ENCODE assay signal across 8 mouse cellular contexts in genomic region chr7:67646131-67646530, GRCm38 (mm10). TPM values are rescaled to one million over a fixed set of nuclear protein-coding genes. Genes with fewer than 3 reads are reported as not detected.
A peak's percentile ranks its signal among the peaks of the same experiment; 100 is the strongest.
DNase-seq lines count a peak whose midpoint lies in the region; ATAC-seq and TF ChIP-seq lines count a peak whose summit lies in the region.

No protein-coding gene starts in this region.

- H3K36me3 ChIP-seq in testis, adult 2 months (ENCODE audit: control insufficient read depth, insufficient read depth, low read length) = no peaks in the 10 kb centered on the region; the same call in 1 of the 2 replicates
- no peaks in the 10 kb centered on the region for H3K36me3 ChIP-seq in limb, embryonic 15.5 days
- H3K36me3 ChIP-seq in stomach, postnatal 0 days (ENCODE audit: control insufficient read depth, insufficient read depth, low read length) = no peaks in the 10 kb centered on the region

- no peak for ATAC-seq in limb, embryonic 15.5 days (ENCODE audit: insufficient number of reproducible peaks, low FRiP score, low TSS enrichment, low read depth)
- ATAC-seq in stomach, postnatal 0 days (ENCODE audit: low FRiP score, low TSS enrichment) = no peak

- no peak for DNase-seq in gastrocnemius, adult 2 months
- DNase-seq in gastrocnemius, postnatal 10 days = no peak
- DNase-seq in testis, postnatal 10 days (ENCODE audit: low spot score) = no peak
- DNase-seq in stomach, postnatal 0 days (ENCODE audit: low spot score) = no peak
- no peak for DNase-seq in ovary, postnatal 10 days (ENCODE audit: low spot score)
- no peak for DNase-seq in gastrocnemius, postnatal 36 days

- no peak for TF ChIP-seq EP300 in stomach, postnatal 0 days (optimal IDR thresholded peaks at IDR 0.05)

- H3K4me3 ChIP-seq in gastrocnemius, adult 2 months = peak overlapping the region; percentile 95
- H3K4me3 ChIP-seq in testis, adult 2 months (ENCODE audit: control insufficient read depth, low read depth, low read length) = peak overlapping the region; percentile 98
- peak overlapping the region; percentile 73 for H3K4me3 ChIP-seq in limb, embryonic 15.5 days
- peak overlapping the region; percentile 74 for H3K4me3 ChIP-seq in stomach, postnatal 0 days (ENCODE audit: low read depth, low read length)

- WGBS in limb, embryonic 15.5 days = 7% methylated on average over 6 of the region's 6 CpGs
- 5% methylated on average over 6 of the region's 6 CpGs for WGBS in stomach, postnatal 0 days

- no peak for TF ChIP-seq CTCF in gastrocnemius, adult 2 months (IDR thresholded peaks at IDR 0.05)
- TF ChIP-seq CTCF in testis, adult 2 months (IDR thresholded peaks at IDR 0.05; ENCODE audit: control insufficient read depth, insufficient read depth, insufficient replicate concordance, low read depth, low read length) = no peak
- no peak for TF ChIP-seq CTCF in stomach, postnatal 0 days (IDR thresholded peaks at IDR 0.05; ENCODE audit: low read depth)

- 0 out of 2 replicates have a peak overlapping the region, but pooled peaks have one; percentile 78 for H3K9ac ChIP-seq in limb, embryonic 15.5 days
- peak overlapping the region; percentile 91 for H3K9ac ChIP-seq in stomach, postnatal 0 days (ENCODE audit: low read length)

- H3K4me1 ChIP-seq in testis, adult 2 months (ENCODE audit: control insufficient read depth, insufficient read depth, low read length) = peaks cover 5% of the 10 kb centered on the region
- peaks cover 23% of the 10 kb centered on the region for H3K4me1 ChIP-seq in limb, embryonic 15.5 days
- H3K4me1 ChIP-seq in stomach, postnatal 0 days (replicated peaks; ENCODE audit: control insufficient read depth, insufficient read depth) = no peaks in the 10 kb centered on the region

- peak overlapping the region; percentile 81 for H3K4me2 ChIP-seq in limb, embryonic 15.5 days
- H3K4me2 ChIP-seq in stomach, postnatal 0 days (replicated peaks; ENCODE audit: low read depth) = peak overlapping the region; percentile 72

- TF ChIP-seq POLR2A in testis, adult 2 months (IDR thresholded peaks at IDR 0.05; ENCODE audit: control insufficient read depth, low read depth, low read length) = no peak

- no peaks in the 10 kb centered on the region for H3K9me3 ChIP-seq in limb, embryonic 15.5 days
- no peaks in the 10 kb centered on the region for H3K9me3 ChIP-seq in stomach, postnatal 0 days (ENCODE audit: control insufficient read depth, low read length)

- intact Hi-C loops in gastrocnemius, adult 2 months (cut with DNase I) = loop anchor here (10.0 kb wide), 1 partner anchor 951 kb away; no protein-coding TSS in a partner anchor
- intact Hi-C loops in gastrocnemius, postnatal 36 days (cut with DNase I) = no loop called here

- peak overlapping the region; percentile 97 for H3K27ac ChIP-seq in gastrocnemius, adult 2 months
- peak overlapping the region; percentile 95 for H3K27ac ChIP-seq in testis, adult 2 months (ENCODE audit: control insufficient read depth, insufficient read depth, low read depth, low read length)
- H3K27ac ChIP-seq in limb, embryonic 15.5 days = peak overlapping the region; percentile 94
- peak overlapping the region; percentile 97 for H3K27ac ChIP-seq in stomach, postnatal 0 days (replicated peaks)

- no peaks in the 10 kb centered on the region for H3K27me3 ChIP-seq in testis, adult 2 months (ENCODE audit: control insufficient read depth, insufficient read depth, low read length)
- H3K27me3 ChIP-seq in limb, embryonic 15.5 days = no peaks in the 10 kb centered on the region
- H3K27me3 ChIP-seq in stomach, postnatal 0 days (ENCODE audit: control insufficient read depth, insufficient read depth, low read length) = no peaks in the 10 kb centered on the region

RNA-seq across cellular contexts. Expression of gene Lrrc28, which starts 1.1 kb away (rescaled TPM):
- 10 to 100 TPM; 21.3 to 23.6 TPM for total RNA-seq in gastrocnemius, adult 2 months (2021)
- total RNA-seq in gastrocnemius, postnatal 10 days (2021) = 10 to 100 TPM; 15.8 to 17.7 TPM
- polyA plus RNA-seq in testis, adult 2 months (2012; rRNA removed) = 565 and 587 TPM in 2 replicates
- polyA plus RNA-seq in limb, embryonic 15.5 days (2015; fragmentation: Nextera tagmentation; extraction: Ambion mirVana) = 24.1 and 24.5 TPM in 2 replicates
- polyA plus RNA-seq in stomach, postnatal 0 days (2015; fragmentation: Nextera tagmentation; extraction: Ambion mirVana) = 66.0 and 66.5 TPM in 2 replicates
- total RNA-seq in gastrocnemius, postnatal 36 days (2021) = 10 to 100 TPM; 22.8 to 23.2 TPM

RNA-seq across cellular contexts. Expression of gene Ttc23, which starts 1.1 kb away (rescaled TPM):
- 10 to 100 TPM; 23.3 to 25.3 TPM for total RNA-seq in gastrocnemius, adult 2 months (2021)
- 10 to 100 TPM; 24.7 to 27.2 TPM for total RNA-seq in gastrocnemius, postnatal 10 days (2021)
- 43.7 and 49.8 TPM in 2 replicates for polyA plus RNA-seq in testis, adult 2 months (2012; rRNA removed)
- 32.5 and 34.1 TPM in 2 replicates for polyA plus RNA-seq in limb, embryonic 15.5 days (2015; fragmentation: Nextera tagmentation; extraction: Ambion mirVana)
- 12.6 and 13.6 TPM in 2 replicates for polyA plus RNA-seq in stomach, postnatal 0 days (2015; fragmentation: Nextera tagmentation; extraction: Ambion mirVana)
- 10 to 100 TPM; 18.3 to 18.9 TPM for total RNA-seq in gastrocnemius, postnatal 36 days (2021)
